Mouse (Mus musculus) bone marrow, adult 2 months (tissue): ENCODE results near the gene Casz1. TPM values are rescaled to one million over a fixed set of nuclear protein-coding genes. Genes with fewer than 3 reads are reported as not detected.
A peak's percentile ranks its signal among the peaks of the same experiment; 100 is the strongest.

Experiments
- H3K27ac ChIP-seq: fragments of 200-500 bp; 2 replicates; pipeline ENCODE4 v1.5.1; 2012; ENCODE audit warnings: low read depth, mild to moderate bottlenecking, control low read depth, inconsistent platforms, low read length; ENCODE audit not compliant: control insufficient read depth, poor library complexity, insufficient read depth
- H3K4me1 ChIP-seq: fragments of 200-500 bp; 2 replicates; pipeline ENCODE4 v1.6.1; 2011; ENCODE audit warnings: low read length; ENCODE audit not compliant: control insufficient read depth, insufficient read depth
- H3K4me3 ChIP-seq: fragments of 200-500 bp; replicated peaks from 2 replicates; pipeline ENCODE3; 2011; ENCODE audit warnings: mild to moderate bottlenecking, low read depth, low read length, control low read depth; ENCODE audit not compliant: control insufficient read depth
- CTCF ChIP-seq: fragments of 200-500 bp; IDR thresholded peaks from 2 replicates; pipeline ENCODE4 v1.5.1; 2011; ENCODE audit warnings: low read length, control low read depth; ENCODE audit not compliant: control insufficient read depth, insufficient read depth
- POLR2A ChIP-seq: fragments of 200-500 bp; IDR thresholded peaks from 2 replicates; pipeline ENCODE4 v1.6.1; 2011; ENCODE audit warnings: low read depth, mild to moderate bottlenecking, control low read depth, low read length, borderline replicate concordance; ENCODE audit not compliant: control insufficient read depth
- WGBS: fragments of 180-500 bp; shearing (Covaris S2); methylation state at CpG from one replicate; pipeline ENCODE4 v1.1.7; 2018; 5-methylcytosine and 5-hydroxymethylcytosine counted together
- polyA plus RNA-seq: library from polyadenylated mRNA; stranded (reverse); fragments of >200 nt; gene quantifications from 2 replicates; pipeline ENCODE4 v1.2.4, GENCODE M21; 2011; ENCODE audit warnings: low replicate concordance; ENCODE audit not compliant: missing spikeins, insufficient read depth, insufficient read length

The Casz1 gene
- polyA plus RNA-seq, 1 experiment, result 2.7 TPM

DNA sequence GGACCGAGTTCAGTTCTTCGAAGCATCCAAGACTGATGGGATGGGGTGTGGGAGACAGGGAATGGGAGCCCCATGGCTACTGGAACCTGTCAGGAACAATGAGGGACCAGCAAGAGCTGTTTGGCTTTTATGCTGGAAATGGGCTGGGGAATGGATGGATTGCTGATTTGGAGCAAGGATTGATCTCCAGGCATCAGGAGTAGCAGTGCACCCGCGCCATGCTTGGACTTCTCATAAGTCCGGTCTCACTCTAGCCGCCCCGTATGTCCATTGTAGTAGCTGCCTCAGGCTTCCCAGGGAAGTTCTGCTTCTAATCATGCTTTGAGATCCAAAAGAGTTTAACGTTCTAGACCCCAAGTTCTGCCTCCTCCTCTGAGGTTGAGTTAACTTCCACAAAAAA is 86.2 kb downstream of the Casz1 start:
- Histone ChIP-seq H3K4me3 (no peak overlapping the region), H3K27ac (no peak overlapping the region), H3K4me1 (no peaks in the 10 kb centered on the region)
- TF ChIP-seq POLR2A, result no peak
- no peak for TF ChIP-seq CTCF
- 68% methylated on average over 8 of the region's 8 CpGs for WGBS

DNA sequence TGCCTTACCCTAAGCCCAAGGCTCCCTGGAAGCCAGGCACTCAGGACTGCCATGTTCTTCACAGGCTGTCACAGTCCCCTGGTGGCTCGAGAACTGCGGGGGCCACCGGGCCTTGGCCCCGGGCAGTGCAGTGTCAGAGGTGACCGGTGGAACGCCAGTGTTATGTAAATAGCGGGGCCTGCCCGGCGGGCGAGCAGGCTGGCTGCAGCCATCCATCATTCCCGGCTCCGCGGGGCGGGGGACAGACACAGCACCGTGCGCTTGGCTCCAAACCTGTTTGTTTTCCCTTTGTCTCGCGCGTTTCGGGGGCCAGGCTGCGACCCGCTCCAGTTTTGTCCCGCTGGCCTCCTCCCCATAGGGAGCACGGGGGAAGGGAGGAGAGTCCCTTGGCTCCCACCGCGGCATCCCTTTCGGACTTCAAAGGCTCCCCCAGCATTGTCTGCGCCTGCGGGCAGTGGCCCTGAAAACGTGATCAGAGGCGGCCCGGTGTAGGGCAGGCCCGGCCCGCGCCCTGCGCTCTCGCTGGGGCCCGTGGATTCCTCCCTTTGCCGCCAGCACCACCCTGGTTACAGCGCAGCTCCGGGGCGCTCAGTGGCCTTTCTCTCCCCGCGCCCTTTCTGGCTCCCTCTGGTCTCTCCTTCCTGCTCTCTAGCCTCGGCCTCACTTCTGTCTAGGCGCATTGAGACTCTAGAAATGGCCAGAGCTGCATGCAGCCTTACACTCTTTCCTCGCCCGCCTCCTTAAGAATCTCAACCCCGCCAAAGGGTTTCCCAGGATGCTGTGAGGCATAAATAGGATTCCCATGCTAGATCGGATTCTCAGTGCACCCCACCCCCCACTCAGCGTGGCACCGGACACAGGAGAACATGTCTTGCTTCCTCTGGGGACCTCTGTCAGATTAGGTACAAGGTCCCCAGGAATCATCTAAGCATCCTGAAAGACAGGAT is 86.9 kb downstream of the Casz1 start:
- H3K27ac ChIP-seq, result no peak overlapping the region
- no peak overlapping the region for H3K4me3 ChIP-seq
- H3K4me1 ChIP-seq, result no peaks in the 10 kb centered on the region
- TF ChIP-seq CTCF (no peak), POLR2A (no peak)
- WGBS, result 14% methylated on average over 52 of the region's 52 CpGs

DNA sequence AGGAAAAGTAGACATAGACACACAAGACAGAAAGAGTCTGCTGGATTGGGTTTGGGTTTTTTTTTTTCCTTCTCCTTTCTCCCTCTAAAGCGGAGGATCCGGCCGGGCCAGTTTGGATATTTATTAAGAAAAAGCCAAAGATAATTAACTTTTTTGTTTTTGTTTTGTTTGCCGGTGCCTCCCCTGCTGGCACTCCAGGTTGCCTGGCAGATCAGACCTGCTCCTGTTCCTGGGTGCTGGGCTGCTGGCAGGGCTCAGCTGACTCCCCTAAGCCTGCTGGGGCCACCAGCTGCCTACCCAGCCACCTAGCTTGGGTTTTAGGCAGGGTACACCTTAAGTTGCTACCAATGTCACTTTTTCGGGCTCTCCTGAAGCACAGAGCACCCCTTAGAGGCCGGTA is 91.9 kb downstream of the Casz1 start:
- Histone ChIP-seq H3K4me1 (no peaks in the 10 kb centered on the region), H3K27ac (no peak overlapping the region), H3K4me3 (no peak overlapping the region)
- 59% methylated on average over 6 of the region's 6 CpGs for WGBS
- no peak for TF ChIP-seq CTCF

DNA sequence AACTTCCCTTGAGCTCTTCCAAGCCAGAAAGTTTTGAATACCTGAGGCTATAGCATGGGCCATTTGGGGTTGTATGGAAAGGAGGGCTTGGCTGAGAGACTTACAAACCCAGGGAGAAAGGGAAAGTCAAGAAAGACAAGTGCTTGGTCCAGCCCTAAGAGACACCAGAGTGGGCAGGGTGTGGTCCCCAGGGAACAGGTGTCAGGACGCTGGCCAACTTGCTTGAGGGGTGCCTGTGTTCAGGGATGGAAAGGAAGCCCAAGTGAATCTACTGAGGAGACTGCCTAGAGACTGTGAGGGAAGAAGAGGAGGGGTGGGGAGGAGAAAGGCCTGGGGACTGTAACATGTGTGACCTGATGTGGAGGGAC is 95.7 kb downstream of the Casz1 start:
- H3K4me3 ChIP-seq, result no peak overlapping the region
- WGBS, result 59% methylated on average over 1 of the region's 1 CpGs
- no peak overlapping the region for H3K27ac ChIP-seq
- H3K4me1 ChIP-seq, result no peaks in the 10 kb centered on the region
- no peak for TF ChIP-seq CTCF
- TF ChIP-seq POLR2A, result no peak

GRCm38 (mm10) chr4:148900295-148901211 is 96.3 kb downstream of the Casz1 start:
- Histone ChIP-seq H3K4me1 (no peaks in the 10 kb centered on the region), H3K4me3 (peak overlapping the region; percentile 74)

DNA sequence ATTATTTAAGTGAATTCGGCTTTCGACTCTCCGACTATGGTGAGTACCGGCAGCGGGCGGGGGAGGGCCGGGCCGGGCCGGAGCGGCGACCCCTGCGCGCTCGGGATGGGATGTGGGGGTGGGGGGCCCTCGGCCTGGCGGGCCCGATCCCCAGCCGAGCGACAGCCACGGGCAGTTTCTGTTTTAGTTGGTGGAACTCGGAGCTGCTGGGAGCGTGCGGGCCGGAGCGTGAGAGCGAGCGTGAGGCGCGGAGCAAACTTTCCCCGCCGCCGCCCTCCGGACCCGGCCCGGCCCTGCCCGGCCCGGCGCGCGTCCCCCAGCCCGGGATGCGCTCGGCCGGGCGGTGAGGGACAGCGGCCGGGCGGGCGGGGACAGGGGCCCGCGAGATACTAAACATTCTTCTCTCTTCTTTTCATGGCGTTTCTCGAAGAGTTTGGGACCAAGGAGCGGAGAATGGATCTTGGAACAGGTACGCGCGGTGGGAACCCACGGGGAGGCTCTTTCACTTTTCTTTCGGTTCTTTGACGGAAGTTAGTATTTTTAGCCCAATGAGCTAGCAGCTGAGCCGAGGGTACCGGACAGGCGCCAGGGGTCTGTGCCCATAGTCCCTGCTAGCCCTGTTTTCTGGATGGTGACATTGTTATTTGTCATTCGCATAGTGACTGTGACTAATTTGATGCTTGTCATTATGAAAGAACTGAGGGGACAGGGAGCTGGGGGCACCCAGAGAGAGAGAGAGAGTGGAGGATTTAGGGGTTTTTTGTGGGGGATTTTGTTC is 97.2 kb downstream of the Casz1 start:
- no peaks in the 10 kb centered on the region for H3K4me1 ChIP-seq
- H3K27ac ChIP-seq, result no peak overlapping the region
- TF ChIP-seq CTCF (no peak), POLR2A (no peak)
- H3K4me3 ChIP-seq, result peak overlapping the region; percentile 74
- 1% methylated on average over 64 of the region's 64 CpGs for whole genome bisulfite sequencing

More at GRCm38 (mm10) chr4:148900295-148901211, 96.3 kb downstream of the Casz1 start:
- TF ChIP-seq CTCF (no peak), POLR2A (no peak)
- peak overlapping the region; percentile 34; the same call in 1 of the 2 replicates for H3K27ac ChIP-seq
- WGBS, result 1% methylated on average over 113 of the region's 123 CpGs

DNA sequence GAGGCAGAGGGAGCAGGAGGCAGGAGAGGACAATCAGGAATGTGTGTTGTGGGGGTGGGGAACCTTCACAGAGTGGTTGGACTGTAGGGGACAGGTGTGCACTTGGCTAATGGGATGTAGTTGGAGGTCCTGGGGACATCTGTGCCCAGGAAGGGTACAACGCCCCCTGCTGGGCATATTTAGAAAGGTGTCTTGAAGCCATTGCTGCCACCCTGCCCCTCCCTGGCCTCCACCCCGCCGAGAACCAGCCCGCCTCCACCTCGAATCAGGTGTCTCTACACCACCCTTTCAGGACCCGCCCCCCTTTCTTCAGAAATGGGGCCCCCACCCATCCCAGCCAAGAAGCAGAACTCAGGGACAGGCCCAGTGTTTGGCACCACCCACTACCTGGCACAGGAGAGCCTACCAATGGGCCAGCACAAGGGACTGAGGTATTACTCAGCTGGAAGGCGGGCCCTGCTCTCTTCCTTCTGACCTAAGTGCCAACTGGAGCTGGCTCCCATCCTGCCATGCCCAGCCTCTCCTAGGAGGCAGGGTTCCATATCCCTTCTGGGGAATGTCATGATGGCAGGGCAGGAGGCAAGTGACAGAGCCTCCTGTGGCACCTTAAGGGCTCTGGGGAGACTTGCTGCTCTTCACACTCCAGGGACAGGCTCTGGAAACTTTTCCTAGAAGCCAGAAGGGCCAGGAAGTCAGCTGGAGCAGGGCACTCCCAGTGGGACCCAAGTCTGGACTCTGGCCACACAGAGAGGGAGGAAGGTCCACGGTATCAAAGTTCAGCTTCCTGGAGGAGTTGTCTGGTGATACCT is 98.9 kb downstream of the Casz1 start:
- 25% methylated on average over 8 of the region's 8 CpGs for WGBS
- Histone ChIP-seq H3K27ac (no peak overlapping the region; the same call in 1 of the 2 replicates), H3K4me3 (no peak overlapping the region), H3K4me1 (no peaks in the 10 kb centered on the region)
- TF ChIP-seq POLR2A, result no peak
- TF ChIP-seq CTCF, result peak; percentile 58; the same call in 1 of the 2 replicates
